In genomic region chr2:172418208-172418607, GRCm38 (mm10) we compare ENCODE assay signal across 20 mouse cellular contexts. TPM values are rescaled to one million over a fixed set of nuclear protein-coding genes. Genes with fewer than 3 reads are reported as not detected.
"Had no signal": no experiment of that assay in that cellular context is flagged by ENCODE, and none has a peak within 500 bp of the region (broad histone marks: within the 10 kb centered on the region; RNA-seq: fewer than 3 reads in every experiment).

No protein-coding gene starts in this region.

- H3K36me3 ChIP-seq: neural tube, embryonic 12.5 days; neural tube, embryonic 13.5 days; neural tube, embryonic 15.5 days; stomach, embryonic 15.5 days had no signal

- H3K9me3 ChIP-seq: neural tube, embryonic 12.5 days; neural tube, embryonic 13.5 days; neural tube, embryonic 15.5 days; stomach, embryonic 15.5 days had no signal

- H3K27ac ChIP-seq: neural tube, embryonic 12.5 days; neural tube, embryonic 13.5 days; neural tube, embryonic 15.5 days; stomach, embryonic 15.5 days; stomach, postnatal 0 days had no signal

- DNase-seq: retina, postnatal 1 day; right cerebral cortex, adult 18-20 months; right cerebral cortex, postnatal 14 days; right cerebral cortex, postnatal 25 days; right cerebral cortex, postnatal 4 days; spleen, adult 18-20 months; thymus, adult 18-20 months; thymus, adult 2 months; thymus, postnatal 14 days; thymus, postnatal 25 days; thymus, postnatal 36 days; thymus, postnatal 4 days had no signal

- H3K4me3 ChIP-seq: neural tube, embryonic 12.5 days; neural tube, embryonic 13.5 days; neural tube, embryonic 15.5 days; stomach, embryonic 15.5 days had no signal

- H3K27me3 ChIP-seq: neural tube, embryonic 12.5 days; neural tube, embryonic 13.5 days; neural tube, embryonic 15.5 days; stomach, embryonic 15.5 days had no signal

- H3K9ac ChIP-seq: neural tube, embryonic 12.5 days; neural tube, embryonic 13.5 days; neural tube, embryonic 15.5 days; stomach, embryonic 15.5 days had no signal

- H3K4me2 ChIP-seq: neural tube, embryonic 12.5 days; neural tube, embryonic 13.5 days; neural tube, embryonic 15.5 days; stomach, embryonic 15.5 days had no signal

- H3K4me1 ChIP-seq: stomach, embryonic 15.5 days had no signal

RNA-seq across cellular contexts. Expression of gene Gcnt7, which starts 40.2 kb away (rescaled TPM):
- polyA plus RNA-seq: small intestine, adult 2 months; spleen, adult 2 months; thymus, adult 2 months; urinary bladder, adult 2 months had no signal
